Mouse (Mus musculus): ENCODE results near the gene Usp20. TPM values are rescaled to one million over a fixed set of nuclear protein-coding genes. Genes with fewer than 3 reads are reported as not detected.

The Usp20 gene
- total and polyA plus RNA-seq, 3 experiments = 3.4 to 13.8 (median 12.0) TPM

DNA sequence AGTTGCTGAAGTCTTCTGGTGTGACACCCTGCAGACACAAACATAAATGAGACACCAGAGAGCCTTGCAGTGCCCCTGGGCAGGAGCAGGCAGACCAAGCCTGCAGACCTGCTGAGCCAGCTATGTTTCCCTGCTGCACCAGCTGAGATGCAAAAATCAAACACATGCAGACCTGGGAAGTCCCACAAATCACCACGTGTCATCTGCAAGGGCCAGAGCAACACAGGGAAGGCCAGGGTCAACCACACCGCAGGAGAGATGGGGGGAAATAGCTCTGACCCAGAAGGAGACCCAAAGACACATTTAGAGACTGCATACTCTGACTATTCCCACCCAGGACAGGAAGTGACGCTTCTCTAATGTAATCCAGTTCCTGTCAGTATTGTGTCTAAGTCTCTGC, 58.4 kb downstream of the Usp20 start (continued):
- TF ChIP-seq MAX (IDR thresholded peaks at IDR 0.05; ENCODE audit: low read length) = peak; percentile 94
- peak; percentile 85 for TF ChIP-seq MAFK (IDR thresholded peaks at IDR 0.05; ENCODE audit: insufficient replicate concordance, low read length)
- peak; percentile 86 for TF ChIP-seq SIN3A (IDR thresholded peaks at IDR 0.05; ENCODE audit: low read length)
- 0 out of 2 replicates have a peak, but pooled peaks have one; percentile 4 for TF ChIP-seq USF2 (conservative IDR thresholded peaks at IDR 0.05; ENCODE audit: low read depth, low read length)
- no peak for TF ChIP-seq NELFE (IDR thresholded peaks at IDR 0.05; ENCODE audit: low read depth, low read length)
- no peak for TF ChIP-seq GABPA (IDR thresholded peaks at IDR 0.05; ENCODE audit: insufficient replicate concordance, low read depth, low read length)
- TF ChIP-seq ZMIZ1 (IDR thresholded peaks at IDR 0.05; ENCODE audit: low read depth, low read length) = 0 out of 2 replicates have a peak, but pooled peaks have one; percentile 24
- peak; percentile 40; the same call in 1 of the 2 replicates for TF ChIP-seq HCFC1 (IDR thresholded peaks at IDR 0.05; ENCODE audit: low read depth, low read length)

DNA sequence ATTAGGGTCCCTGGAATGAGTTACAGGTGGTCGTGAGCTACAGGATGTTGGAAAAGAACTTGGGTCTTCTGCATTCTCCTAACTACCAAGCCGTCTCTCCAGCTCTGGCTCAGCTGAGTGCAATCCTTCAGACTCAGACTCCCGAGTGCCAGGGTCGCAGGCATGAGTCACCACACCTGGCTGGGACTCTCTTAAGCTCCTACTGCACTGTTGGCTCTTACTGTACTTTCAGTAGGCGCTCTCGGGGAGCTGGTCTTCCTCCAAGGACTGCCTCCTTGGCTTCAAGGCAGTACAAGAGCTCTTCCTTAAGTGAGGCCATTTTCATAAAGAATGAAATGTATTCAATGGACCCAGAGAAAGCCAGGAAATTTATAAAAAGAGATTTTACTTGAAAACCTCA, 59.3 kb downstream of the Usp20 start:
- peaks cover 55 to 83% of the 10 kb centered on the region in 2 experiments for H3K36me3 ChIP-seq (replicated peaks in 1 of 2; ENCODE audit: control insufficient read depth in 1 of 2, insufficient read depth in 1 of 2, low read length in 1 of 2)
- TF ChIP-seq MAFK (IDR thresholded peaks at IDR 0.05; ENCODE audit: insufficient replicate concordance, low read length) = no peak
- TF ChIP-seq TBP (conservative IDR thresholded peaks at IDR 0.05; ENCODE audit: low read depth, low read length) = no peak
- TF ChIP-seq JUND (conservative IDR thresholded peaks at IDR 0.05; ENCODE audit: low read depth, low read length) = no peak
- no peak for TF ChIP-seq MAZ (IDR thresholded peaks at IDR 0.05; ENCODE audit: low read depth, low read length)
- no peak for TF ChIP-seq MYC (IDR thresholded peaks at IDR 0.05; ENCODE audit: low read depth, low read length)
- TF ChIP-seq JUN (IDR thresholded peaks at IDR 0.05; ENCODE audit: insufficient read depth, low read depth, low read length) = no peak
- no peak for TF ChIP-seq NRF1 (IDR thresholded peaks at IDR 0.05; ENCODE audit: low read depth, low read length)
- no peak for TF ChIP-seq ZMIZ1 (IDR thresholded peaks at IDR 0.05; ENCODE audit: low read depth, low read length)
- TF ChIP-seq MXI1 (IDR thresholded peaks at IDR 0.05; ENCODE audit: low read depth, low read length) = no peak
- no peak for TF ChIP-seq RAD21 (IDR thresholded peaks at IDR 0.05; ENCODE audit: low read depth, low read length)
- TF ChIP-seq KAT2A (IDR thresholded peaks at IDR 0.05; ENCODE audit: insufficient replicate concordance, low read length) = no peak
- TF ChIP-seq SMC3 (IDR thresholded peaks at IDR 0.05; ENCODE audit: low read depth, low read length) = no peak
- TF ChIP-seq EP300 (IDR thresholded peaks at IDR 0.05; ENCODE audit: low read length) = no peak
- no peak for TF ChIP-seq RCOR1 (conservative IDR thresholded peaks at IDR 0.05; ENCODE audit: low read depth, low read length)
- no peak for TF ChIP-seq ELF1 (IDR thresholded peaks at IDR 0.05; ENCODE audit: low read depth, low read length)
- TF ChIP-seq GABPA (IDR thresholded peaks at IDR 0.05; ENCODE audit: insufficient replicate concordance, low read depth, low read length) = no peak
- no peak for TF ChIP-seq USF1 (IDR thresholded peaks at IDR 0.05; ENCODE audit: low read depth, low read length)
- no peak for TF ChIP-seq ZKSCAN1 (IDR thresholded peaks at IDR 0.05; ENCODE audit: borderline replicate concordance, low read depth, low read length)
- dilution Hi-C loops (cut with MboI; ENCODE audit: extremely low pct_ligation_motif_present, extremely low pct_unique_long_range_greater_than_20kb, low sequenced_read_pairs) = no loop called here
- H3K4me2 ChIP-seq (ENCODE audit: insufficient read depth, low read depth, poor library complexity, severe bottlenecking) = no peak overlapping the region
- no peaks in the 10 kb centered on the region for H3K79me2 ChIP-seq (replicated peaks; ENCODE audit: control insufficient read depth, extremely low read depth, insufficient read depth, poor library complexity, severe bottlenecking)
- H3K9me3 ChIP-seq (replicated peaks; ENCODE audit: low read length) = peaks cover 5% of the 10 kb centered on the region
- H3K4me3 ChIP-seq (replicated peaks in 1 of 3; ENCODE audit: low read depth in 2 of 3, low read length in 2 of 3, poor library complexity in 1 of 3) = no peak overlapping the region
- H3K9ac ChIP-seq (ENCODE audit: insufficient read depth, low read depth) = no peak overlapping the region
- DNase-seq (ENCODE audit: extremely low read depth) = no peak
- peak overlapping the region; percentile 94 for H3K27ac ChIP-seq (ENCODE audit: insufficient read depth, low read depth)
- peaks cover 25 to 65% of the 10 kb centered on the region in 2 experiments for H3K4me1 ChIP-seq (ENCODE audit: control insufficient read depth in 1 of 2, insufficient read depth in 2 of 2)
- no peaks in the 10 kb centered on the region for H3K27me3 ChIP-seq (replicated peaks)
- in situ Hi-C loops (cut with MboI; ENCODE audit: low pct_ligation_motif_present, low pct_unique_long_range_greater_than_20kb, low sequenced_read_pairs) = no loop called here

Measured in CH12.LX (cell line).